Mouse (Mus musculus): ENCODE measurements around the gene Uhrf2. TPM values are rescaled to one million over a fixed set of nuclear protein-coding genes. Genes with fewer than 3 reads are reported as not detected.
A peak's percentile ranks its signal among the peaks of the same experiment; 100 is the strongest.

Uhrf2 gene
- total RNA-seq, 1 experiment = 46.2 TPM

DNA sequence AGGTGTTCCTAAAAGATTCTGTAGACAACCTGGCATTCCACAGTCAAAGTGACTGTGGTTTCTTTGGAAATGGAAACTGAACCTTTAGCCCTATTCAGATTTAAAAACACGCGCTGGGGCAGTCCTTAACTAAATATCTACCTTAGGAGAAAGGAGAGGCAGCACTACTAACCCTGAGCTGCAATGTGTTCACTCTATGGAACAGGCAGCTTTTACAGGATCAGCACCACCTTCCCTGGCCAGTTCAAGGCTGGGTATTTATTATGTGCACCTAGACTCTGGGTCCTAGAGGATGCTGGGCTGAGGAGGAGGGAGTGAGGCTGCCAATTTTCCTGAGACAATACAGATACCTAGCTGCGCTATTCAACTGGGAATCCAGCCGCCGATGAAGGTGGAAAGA lies 85.3 kb downstream of the Uhrf2 start:
- no peak for DNase-seq (ENCODE audit: low read depth, low spot score)
- Histone ChIP-seq H3K36me3 (ENCODE audit: control insufficient read depth, insufficient read depth, low read length, poor library complexity, severe bottlenecking) (peaks cover 43% of the 10 kb centered on the region), H3K9me3 (ENCODE audit: control insufficient read depth, insufficient read depth, low read depth, low read length) (no peaks in the 10 kb centered on the region), H3K9ac (ENCODE audit: insufficient read depth, low read depth, low read length, poor library complexity, severe bottlenecking) (no peak overlapping the region), H3K4me1 (ENCODE audit: control insufficient read depth in 2 of 2, insufficient read depth in 2 of 2, low read length in 2 of 2, poor library complexity in 1 of 2) (peaks cover 0 to 5% of the 10 kb centered on the region in 2 experiments; a peak in 1 of 4 replicates), H3K27ac (ENCODE audit: insufficient read depth, low read depth, low read length, poor library complexity, severe bottlenecking) (peak overlapping the region; percentile 8; the same call in 1 of the 2 replicates), H3K4me3 (ENCODE audit: insufficient read depth in 1 of 2, low read depth in 1 of 2, low read length in 2 of 2, poor library complexity in 1 of 2, severe bottlenecking in 1 of 2) (no peak overlapping the region)
- no peak for TF ChIP-seq ZNF384 (IDR thresholded peaks at IDR 0.05; ENCODE audit: low read depth, low read length)
- TF ChIP-seq CHD2 (IDR thresholded peaks at IDR 0.05; ENCODE audit: low read depth, low read length) = no peak
- TF ChIP-seq ZC3H11A (IDR thresholded peaks at IDR 0.05; ENCODE audit: borderline replicate concordance, low read depth, low read length) = no peak
- no peak for TF ChIP-seq MAFK (IDR thresholded peaks at IDR 0.05; ENCODE audit: insufficient read depth, low read depth, low read length)
- TF ChIP-seq HCFC1 (IDR thresholded peaks at IDR 0.05; ENCODE audit: borderline replicate concordance, insufficient read depth, low read length) = no peak
- in situ Hi-C loops (cut with MboI; ENCODE audit: low sequenced_read_pairs in 2 of 2, unreplicated experiment in 2 of 2) = no loop called here

DNA sequence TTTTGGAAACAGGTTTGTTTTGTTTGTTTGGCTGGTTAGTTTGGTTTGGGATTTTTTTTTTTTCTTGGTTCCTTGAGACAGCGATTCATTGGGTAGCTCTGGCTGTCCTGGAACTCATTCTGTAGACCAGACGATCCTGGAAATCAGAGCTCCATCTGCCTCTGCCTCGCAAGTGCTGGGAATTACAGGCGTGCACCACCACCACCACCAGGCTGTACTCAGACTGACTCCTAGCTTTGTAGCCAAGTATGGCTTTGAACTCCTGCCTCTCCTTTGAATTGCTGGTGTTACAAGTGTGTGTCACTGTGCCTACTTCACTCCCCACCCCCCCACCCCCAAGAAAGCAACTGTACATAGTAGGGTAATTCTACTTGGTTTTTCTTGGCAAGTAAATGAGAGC lies 86.9 kb downstream of the Uhrf2 start:
- H3K36me3 ChIP-seq (ENCODE audit: control insufficient read depth, insufficient read depth, low read length, poor library complexity, severe bottlenecking) = peaks cover 41% of the 10 kb centered on the region
- in situ Hi-C loops (cut with MboI; ENCODE audit: low sequenced_read_pairs in 2 of 2, unreplicated experiment in 2 of 2) = no loop called here
- H3K9ac ChIP-seq (ENCODE audit: insufficient read depth, low read depth, low read length, poor library complexity, severe bottlenecking) = no peak overlapping the region
- no peak for TF ChIP-seq MAFK (IDR thresholded peaks at IDR 0.05; ENCODE audit: insufficient read depth, low read depth, low read length)
- no peak for TF ChIP-seq CHD2 (IDR thresholded peaks at IDR 0.05; ENCODE audit: low read depth, low read length)
- TF ChIP-seq ZC3H11A (IDR thresholded peaks at IDR 0.05; ENCODE audit: borderline replicate concordance, low read depth, low read length) = no peak
- TF ChIP-seq HCFC1 (IDR thresholded peaks at IDR 0.05; ENCODE audit: borderline replicate concordance, insufficient read depth, low read length) = no peak
- no peak for TF ChIP-seq ZNF384 (IDR thresholded peaks at IDR 0.05; ENCODE audit: low read depth, low read length)
- no peak for DNase-seq (ENCODE audit: low read depth, low spot score)
- H3K9me3 ChIP-seq (ENCODE audit: control insufficient read depth, insufficient read depth, low read depth, low read length) = no peaks in the 10 kb centered on the region
- H3K4me1 ChIP-seq (ENCODE audit: control insufficient read depth in 2 of 2, insufficient read depth in 2 of 2, low read length in 2 of 2, poor library complexity in 1 of 2) = peaks cover 0 to 3% of the 10 kb centered on the region in 2 experiments; a peak in 1 of 4 replicates
- no peak overlapping the region for H3K27ac ChIP-seq (ENCODE audit: insufficient read depth, low read depth, low read length, poor library complexity, severe bottlenecking)
- no peak overlapping the region for H3K4me3 ChIP-seq (ENCODE audit: insufficient read depth in 1 of 2, low read depth in 1 of 2, low read length in 2 of 2, poor library complexity in 1 of 2, severe bottlenecking in 1 of 2)

DNA sequence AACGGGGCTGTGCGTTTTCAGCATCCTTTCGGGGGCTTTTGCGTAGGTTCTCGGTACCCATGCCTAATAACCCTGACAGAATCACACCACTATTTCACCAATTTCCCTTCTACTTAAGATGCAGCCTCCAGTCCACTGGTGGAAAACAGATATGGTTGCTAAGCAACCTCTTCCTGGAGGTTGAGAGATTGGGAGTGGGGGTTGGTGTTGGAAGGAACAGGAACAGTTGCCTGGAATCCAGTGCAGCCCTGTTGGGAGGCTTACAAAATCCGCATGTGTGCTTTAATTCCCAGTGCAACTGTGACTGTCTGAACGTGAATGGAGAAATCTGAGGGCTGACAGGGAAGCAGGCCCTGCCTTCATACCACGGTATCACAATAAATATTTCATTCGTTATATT lies 87.5 kb downstream of the Uhrf2 start:
- TF ChIP-seq CHD2 (IDR thresholded peaks at IDR 0.05; ENCODE audit: low read depth, low read length) (no peak), ZNF384 (IDR thresholded peaks at IDR 0.05; ENCODE audit: low read depth, low read length) (no peak), ZC3H11A (IDR thresholded peaks at IDR 0.05; ENCODE audit: borderline replicate concordance, low read depth, low read length) (no peak), MAFK (IDR thresholded peaks at IDR 0.05; ENCODE audit: insufficient read depth, low read depth, low read length) (no peak), HCFC1 (IDR thresholded peaks at IDR 0.05; ENCODE audit: borderline replicate concordance, insufficient read depth, low read length) (no peak)
- H3K9ac ChIP-seq (ENCODE audit: insufficient read depth, low read depth, low read length, poor library complexity, severe bottlenecking) = no peak overlapping the region
- H3K4me1 ChIP-seq (ENCODE audit: control insufficient read depth in 2 of 2, insufficient read depth in 2 of 2, low read length in 2 of 2, poor library complexity in 1 of 2) = peaks cover 0 to 3% of the 10 kb centered on the region in 2 experiments; a peak in 1 of 4 replicates
- no peak for DNase-seq (ENCODE audit: low read depth, low spot score)
- in situ Hi-C loops (cut with MboI; ENCODE audit: low sequenced_read_pairs in 2 of 2, unreplicated experiment in 2 of 2) = no loop called here
- no peak overlapping the region for H3K27ac ChIP-seq (ENCODE audit: insufficient read depth, low read depth, low read length, poor library complexity, severe bottlenecking)
- H3K4me3 ChIP-seq (ENCODE audit: insufficient read depth in 1 of 2, low read depth in 1 of 2, low read length in 2 of 2, poor library complexity in 1 of 2, severe bottlenecking in 1 of 2) = no peak overlapping the region
- H3K9me3 ChIP-seq (ENCODE audit: control insufficient read depth, insufficient read depth, low read depth, low read length) = no peaks in the 10 kb centered on the region
- peaks cover 44% of the 10 kb centered on the region for H3K36me3 ChIP-seq (ENCODE audit: control insufficient read depth, insufficient read depth, low read length, poor library complexity, severe bottlenecking)

DNA sequence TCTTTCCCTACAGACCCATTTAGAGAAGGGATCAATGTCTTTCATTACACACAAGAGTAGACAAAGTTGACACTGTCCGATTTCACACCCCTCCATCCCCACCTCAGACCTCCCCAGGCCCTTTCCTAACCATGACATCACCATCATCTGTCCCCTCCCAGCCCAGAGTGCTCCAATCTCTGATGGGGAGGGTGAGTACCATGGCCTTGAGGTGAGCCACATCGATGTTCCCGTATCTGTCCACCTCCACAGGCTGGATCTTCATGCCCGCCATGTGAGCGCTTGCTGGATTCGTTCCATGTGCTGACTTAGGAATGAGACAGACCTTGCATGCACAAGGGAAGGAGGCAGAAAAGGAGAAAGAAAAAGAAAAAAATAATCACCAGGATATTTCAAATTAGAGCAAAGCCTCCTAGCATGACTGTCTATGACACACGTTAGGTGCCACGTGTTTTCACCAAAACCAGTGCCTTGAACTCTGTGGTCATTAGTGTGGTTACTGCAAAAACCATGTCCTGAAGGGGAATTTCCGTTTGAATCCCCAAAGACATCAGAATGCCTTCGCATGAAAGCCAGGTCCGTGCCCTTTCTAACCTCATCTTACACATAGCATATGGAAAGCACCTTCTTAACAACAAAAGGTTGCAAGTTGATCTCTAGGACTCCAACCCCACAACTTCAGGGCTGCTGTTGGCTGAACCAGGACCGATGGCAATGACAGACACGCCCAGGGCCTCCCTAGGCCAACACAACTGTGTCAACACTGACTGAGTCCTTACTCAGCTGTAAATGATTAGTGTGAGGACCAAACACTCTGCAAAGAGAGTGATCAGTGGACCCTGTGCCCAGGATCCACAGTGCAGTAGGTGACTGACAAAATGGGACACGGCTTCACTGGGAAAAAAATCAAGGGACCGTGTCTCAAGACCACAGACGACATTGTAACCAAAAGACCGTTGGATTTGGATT lies 88.3 kb downstream of the Uhrf2 start:
- H3K27ac ChIP-seq (ENCODE audit: insufficient read depth, low read depth, low read length, poor library complexity, severe bottlenecking) = no peak overlapping the region
- H3K9ac ChIP-seq (ENCODE audit: insufficient read depth, low read depth, low read length, poor library complexity, severe bottlenecking) = no peak overlapping the region
- TF ChIP-seq MAFK (IDR thresholded peaks at IDR 0.05; ENCODE audit: insufficient read depth, low read depth, low read length) (no peak), ZNF384 (IDR thresholded peaks at IDR 0.05; ENCODE audit: low read depth, low read length) (no peak), HCFC1 (IDR thresholded peaks at IDR 0.05; ENCODE audit: borderline replicate concordance, insufficient read depth, low read length) (no peak), ZC3H11A (IDR thresholded peaks at IDR 0.05; ENCODE audit: borderline replicate concordance, low read depth, low read length) (no peak), CHD2 (IDR thresholded peaks at IDR 0.05; ENCODE audit: low read depth, low read length) (no peak)
- DNase-seq (ENCODE audit: low read depth, low spot score) = no peak
- in situ Hi-C loops (cut with MboI; ENCODE audit: low sequenced_read_pairs in 2 of 2, unreplicated experiment in 2 of 2) = no loop called here
- no peak overlapping the region for H3K4me3 ChIP-seq (ENCODE audit: insufficient read depth in 1 of 2, low read depth in 1 of 2, low read length in 2 of 2, poor library complexity in 1 of 2, severe bottlenecking in 1 of 2)
- H3K9me3 ChIP-seq (ENCODE audit: control insufficient read depth, insufficient read depth, low read depth, low read length) = no peaks in the 10 kb centered on the region
- H3K4me1 ChIP-seq (ENCODE audit: control insufficient read depth in 2 of 2, insufficient read depth in 2 of 2, low read length in 2 of 2, poor library complexity in 1 of 2) = peaks cover 0 to 3% of the 10 kb centered on the region in 2 experiments; a peak in 1 of 4 replicates
- H3K36me3 ChIP-seq (ENCODE audit: control insufficient read depth, insufficient read depth, low read length, poor library complexity, severe bottlenecking) = peaks cover 42% of the 10 kb centered on the region
